Mouse (Mus musculus): ENCODE results near the gene Mapkapk3. TPM values are rescaled to one million over a fixed set of nuclear protein-coding genes. Genes with fewer than 3 reads are reported as not detected.

Mapkapk3 gene
- total RNA-seq, 2 experiments from 2014 or later, result 33.6 to 34.8 TPM

Small RNA genes lying within 50 kb of the gene (microRNA-seq; reads per million reads assigned to microRNA genes)
- not detected for gene Gm22238

Other genes starting within 250 kb of the Mapkapk3 start
- under 1 TPM in 1 of 2 experiments, not detected in 1; 0.33 TPM for gene Dock3, start 58.0 kb downstream of the Mapkapk3 start, total RNA-seq (2021)
- gene Cish, start 6.1 kb upstream of the Mapkapk3 start, total RNA-seq (2021), result 1 to 10 TPM; 6.0 to 6.6 TPM
- gene Hemk1, start 48.5 kb upstream of the Mapkapk3 start, total RNA-seq (2021), result 10 to 100 TPM; 11.8 to 13.3 TPM
- gene 6430571L13Rik, start 50.7 kb upstream of the Mapkapk3 start, total RNA-seq (2021), result 10 to 100 TPM; 31.8 to 32.2 TPM
- under 1 TPM; 0.52 to 0.94 TPM for gene Cacna2d2, start 109.7 kb upstream of the Mapkapk3 start, total RNA-seq (2021)
- 10 to 100 TPM; 16.3 to 17.1 TPM for gene Tmem115, start 244.1 kb upstream of the Mapkapk3 start, total RNA-seq (2021)